Mouse (Mus musculus) colon, adult 2 months (tissue): ENCODE measurements around the gene Spin4. TPM values are rescaled to one million over a fixed set of nuclear protein-coding genes. Genes with fewer than 3 reads are reported as not detected.

Source experiments
- polyA plus RNA-seq: library from polyadenylated mRNA; depleted of rRNA; stranded (reverse); fragments of >200 nt; gene quantifications from 2 replicates; pipeline ENCODE4 v1.2.3, GENCODE M21; 2012; rRNA removed

Spin4 gene
- 0.32 and 0.40 TPM in 2 replicates for polyA plus RNA-seq

GRCm38 (mm10) chrX:95026361-95026892, at the start of gene Spin4:
Gene Spin4, minus strand, starts transcription at chrX:95026682.

Other genes starting within 250 kb of the Spin4 start
- gene Arhgef9, start 170.2 kb upstream of the Spin4 start, polyA plus RNA-seq = 1.8 and 2.2 TPM in 2 replicates